Mouse (Mus musculus) lung, adult 18-20 months (tissue): Measurements from ENCODE around the gene Taf3.

Experiments used
- DNase-seq, 2 experiments: peaks; one replicate each; pipeline ENCODE4 v3.0.0; 2022; ENCODE audit warnings: mixed read lengths in 2 of 2

The Taf3 gene

DNA sequence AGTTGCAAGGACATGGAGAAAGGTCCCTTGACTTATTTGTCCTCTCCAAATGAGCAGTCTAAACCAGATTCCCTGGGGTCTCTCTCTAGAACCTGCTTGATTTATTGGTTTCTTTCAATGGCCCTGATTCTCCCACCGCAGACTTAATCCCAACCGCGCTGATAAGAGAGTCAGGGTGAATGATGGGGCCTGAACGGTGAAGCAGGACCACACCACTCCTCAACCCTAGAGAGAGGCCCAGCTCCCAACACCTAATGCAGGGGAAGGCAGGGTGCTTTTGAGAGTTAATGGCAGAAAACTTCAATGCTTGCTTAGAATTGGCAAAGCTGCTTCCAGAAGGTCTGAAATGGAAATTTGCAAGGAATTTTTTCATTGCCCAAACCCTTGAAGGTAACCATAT, 173.2 kb downstream of the Taf3 start:
- DNase-seq: no peak

DNA sequence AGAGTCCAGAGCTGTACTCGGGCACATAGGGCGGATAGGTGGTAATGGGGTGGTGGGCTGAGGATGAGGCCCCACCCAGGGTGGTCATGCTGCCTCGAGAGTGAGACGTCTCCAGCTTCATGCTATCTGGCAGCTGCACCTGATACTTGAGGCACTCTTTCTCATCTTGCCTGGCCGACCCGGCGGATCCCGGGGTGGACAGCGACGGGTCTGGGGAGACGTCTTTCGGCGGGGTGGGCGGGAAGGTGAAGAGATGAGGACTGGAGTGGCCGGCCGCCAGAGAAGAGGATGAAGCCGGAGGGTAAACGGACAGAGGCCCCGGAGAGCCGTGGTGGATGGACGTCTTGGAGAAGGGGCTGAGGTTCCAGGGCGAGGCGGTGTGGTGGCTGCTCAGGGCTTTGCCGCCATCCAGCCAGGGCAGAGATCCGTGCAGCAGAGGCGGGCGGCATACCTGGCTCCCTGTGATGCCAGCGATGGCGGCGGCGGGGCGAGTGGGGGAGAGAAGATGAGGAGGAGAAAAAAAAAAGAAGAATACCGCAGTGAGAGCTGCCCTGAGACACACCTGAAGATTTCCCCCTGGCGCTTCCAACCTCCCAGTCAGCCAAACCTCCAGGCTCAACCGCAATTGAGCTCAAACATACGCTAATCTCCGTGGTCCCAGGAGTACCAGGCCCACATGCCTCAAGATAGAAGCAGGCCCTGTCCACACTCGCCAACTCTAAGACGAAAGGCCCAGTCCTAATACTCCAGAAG, 173.8 kb downstream of the Taf3 start:
- no peak for DNase-seq

DNA sequence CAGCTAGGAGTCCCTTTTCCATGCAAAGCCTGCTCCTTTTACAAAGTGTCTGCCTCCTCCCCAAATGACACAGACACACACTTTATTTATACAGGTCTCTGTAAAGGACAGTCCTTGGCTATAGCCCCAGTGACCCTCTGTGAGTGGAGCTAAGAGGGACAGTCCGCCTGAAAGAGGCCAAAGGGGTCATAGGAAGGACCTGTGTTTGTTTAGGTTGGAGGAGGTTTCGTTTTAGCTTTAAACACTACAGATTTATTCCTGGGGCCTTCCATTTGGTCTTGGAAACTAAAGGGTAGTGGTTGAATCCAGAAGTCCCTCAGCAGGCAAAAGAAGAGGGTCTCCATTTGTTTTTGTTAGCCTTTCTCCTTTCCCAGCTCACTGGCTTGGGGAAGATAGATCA, 174.6 kb downstream of the Taf3 start:
- DNase-seq: no peak

DNA sequence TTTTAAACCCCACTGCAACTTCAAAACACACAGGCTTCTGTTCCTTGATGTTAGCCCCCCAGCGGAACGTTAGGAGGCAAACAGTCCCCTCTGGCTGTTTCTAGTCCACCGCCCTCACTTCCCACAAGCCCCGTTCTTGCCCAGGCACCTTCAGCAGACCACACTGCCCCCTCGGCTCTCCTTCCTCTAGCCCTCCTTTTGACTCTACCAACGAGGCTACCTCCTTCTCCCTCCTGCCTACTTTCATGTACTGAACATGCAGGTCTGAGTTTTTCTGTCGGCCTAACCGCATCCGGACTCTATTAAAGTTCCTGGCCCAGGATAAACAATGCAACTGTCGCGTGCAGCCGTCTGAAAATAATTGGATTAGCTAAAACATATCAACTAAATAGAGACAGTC, 175.7 kb downstream of the Taf3 start:
- DNase-seq: no peak

DNA sequence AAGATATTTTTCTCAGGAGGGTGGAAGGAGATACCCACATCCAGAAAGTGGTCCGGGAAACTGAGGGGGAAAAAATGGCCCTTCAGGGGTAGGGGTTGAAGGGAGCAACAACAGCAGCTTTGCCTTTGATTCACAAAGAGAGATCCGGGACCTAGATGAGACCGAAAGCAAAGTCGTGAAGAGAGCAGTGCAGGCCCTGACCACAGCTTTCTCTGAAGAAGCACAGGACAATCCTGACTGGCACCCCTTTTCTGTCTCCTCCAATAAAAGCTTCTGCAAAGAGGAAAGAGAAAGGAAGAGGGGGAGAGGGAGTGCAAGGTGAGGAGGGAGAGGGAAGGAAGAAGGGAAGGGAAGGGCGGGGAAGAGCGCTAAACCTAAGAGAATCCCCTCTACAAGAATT, 176.6 kb downstream of the Taf3 start:
- no peak for DNase-seq

DNA sequence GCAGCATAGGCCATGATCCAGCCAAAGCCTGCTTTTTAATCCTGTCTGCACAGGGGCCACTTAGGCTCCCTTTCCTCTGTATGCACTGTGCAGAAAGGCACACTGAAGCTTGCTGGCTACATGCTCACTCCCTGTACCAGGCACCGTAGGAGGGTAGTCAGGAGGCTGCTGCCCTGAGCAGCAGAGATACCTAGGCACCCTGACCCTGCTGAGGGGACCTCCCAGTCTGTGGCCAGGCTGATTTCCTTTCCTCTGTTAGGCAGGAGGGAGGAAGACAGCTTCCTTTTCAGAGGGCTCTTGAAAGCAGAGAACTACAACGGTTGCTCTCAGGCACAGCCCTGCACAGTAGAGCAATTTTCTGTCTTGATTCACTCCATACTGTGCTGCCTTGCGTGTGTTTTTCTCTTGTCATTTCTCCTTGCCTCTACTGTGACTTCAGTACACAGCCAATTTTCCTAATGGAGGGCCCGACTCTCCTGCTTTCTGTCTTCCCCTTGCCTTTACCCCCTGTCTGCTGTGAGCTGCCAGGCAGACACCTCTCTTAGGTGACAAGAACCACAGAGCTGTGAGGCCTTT, 177.2 kb downstream of the Taf3 start:
- no peak for DNase-seq

DNA sequence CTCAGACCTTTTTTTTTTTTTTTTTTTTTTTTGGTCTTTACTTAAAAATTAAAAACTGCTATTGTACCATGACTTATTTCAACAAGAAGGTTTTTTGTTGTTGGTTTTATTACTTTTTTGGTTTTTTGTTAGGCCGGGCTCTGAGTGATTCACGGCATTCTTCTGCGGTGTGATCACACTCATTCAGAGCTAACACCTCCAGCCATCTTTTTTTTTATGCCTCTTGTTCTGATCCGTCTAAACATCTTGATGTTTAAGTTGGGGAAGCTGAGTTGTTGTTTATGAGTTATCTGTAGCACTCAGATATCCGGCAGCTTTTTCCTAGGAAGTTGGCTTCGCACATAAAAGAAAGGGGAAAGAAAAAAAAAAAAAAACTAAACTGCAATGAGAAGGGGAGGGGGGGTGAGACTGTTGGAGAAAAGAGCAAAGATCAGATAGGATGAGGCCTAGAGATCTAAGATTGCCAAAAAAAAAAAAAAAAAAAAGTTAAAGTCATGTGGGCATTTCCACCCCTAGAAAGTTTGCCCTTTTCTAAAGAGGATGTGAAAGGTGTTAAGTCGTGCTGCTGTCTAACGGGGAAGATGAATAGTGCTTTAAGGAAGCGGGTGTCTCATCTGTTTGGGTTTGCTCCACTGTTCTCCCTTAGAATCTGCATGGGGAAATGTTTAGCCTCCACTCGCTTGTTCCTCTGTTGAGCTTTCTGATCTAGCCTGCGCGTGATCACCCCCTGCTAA, 181.1 kb downstream of the Taf3 start:
- DNase-seq: no peak
